Mouse (Mus musculus) heart, adult 2 months (tissue): ENCODE measurements around the gene Gm572. TPM values are rescaled to one million over a fixed set of nuclear protein-coding genes. Genes with fewer than 3 reads are reported as not detected.

Experiments
- DNase-seq, 2 experiments: peaks; one replicate each; pipeline ENCODE4 v3.0.0; 2021
- H3K27ac ChIP-seq: fragments of 200-600 bp; 2 replicates; pipeline ENCODE4 v1.8.1; 2022
- H3K27me3 ChIP-seq: fragments of 200-500 bp; 2 replicates; pipeline ENCODE4 v1.6.1; 2012; ENCODE audit warnings: mild to moderate bottlenecking, low read length, inconsistent platforms, mixed read lengths; ENCODE audit not compliant: control insufficient read depth, insufficient read depth
- H3K36me3 ChIP-seq: fragments of 200-500 bp; 2 replicates; pipeline ENCODE4 v1.6.1; 2012; ENCODE audit warnings: low read length, inconsistent platforms; ENCODE audit not compliant: control insufficient read depth, insufficient read depth
- H3K4me1 ChIP-seq: fragments of 200-500 bp; 2 replicates; pipeline ENCODE4 v1.6.1; 2011; ENCODE audit warnings: low read length; ENCODE audit not compliant: control insufficient read depth, insufficient read depth
- H3K4me3 ChIP-seq: fragments of 200-600 bp; 2 replicates; pipeline ENCODE4 v1.8.1; 2022
- H3K79me2 ChIP-seq: fragments of 200-500 bp; replicated peaks from 2 replicates; pipeline ENCODE4 v1.6.1; 2012; ENCODE audit warnings: mild to moderate bottlenecking, inconsistent platforms, low read length, moderate library complexity, mixed read lengths; ENCODE audit not compliant: control insufficient read depth, insufficient read depth
- H3K9ac ChIP-seq: fragments of 200-500 bp; 2 replicates; pipeline ENCODE4 v1.6.1; 2012; ENCODE audit warnings: low read depth, mild to moderate bottlenecking, control low read depth, inconsistent platforms, low read length, mixed read lengths
- CTCF ChIP-seq: fragments of 200-600 bp; IDR thresholded peaks from 2 replicates; pipeline ENCODE4 v1.8.1; 2022; ENCODE audit warnings: antibody characterized with exemption, mild to moderate bottlenecking, moderate library complexity
- EP300 ChIP-seq: fragments of 200-500 bp; IDR thresholded peaks from 2 replicates; pipeline ENCODE4 v1.6.1; 2011; ENCODE audit warnings: low read depth, low read length, control low read depth; ENCODE audit not compliant: insufficient read depth
- POLR2A ChIP-seq: fragments of 200-500 bp; IDR thresholded peaks from 2 replicates; pipeline ENCODE4 v1.6.1; 2011; ENCODE audit warnings: mild to moderate bottlenecking, low read depth, low read length, control low read depth; ENCODE audit not compliant: insufficient read depth
- WGBS: fragments of 180-500 bp; shearing (Covaris S2); methylation state at CpG from one replicate; pipeline ENCODE4 v1.1.7; 2018; 5-methylcytosine and 5-hydroxymethylcytosine counted together
- intact Hi-C: fragments of 180-260 bp; cut with DNase I; formaldehyde crosslinking; loops from one replicate; pipeline ENCODE4 v1.15.1; 2025
- polyA plus RNA-seq: library from polyadenylated mRNA; depleted of rRNA; stranded (reverse); fragments of >200 nt; gene quantifications from 2 replicates; pipeline ENCODE4 v1.2.3, GENCODE M21; 2012
- total RNA-seq, 2 experiments: library from RNA; stranded (reverse); gene quantifications; 2 replicates each; pipeline ENCODE4 v1.2.3; 2021

Gene Gm572
- total and polyA plus RNA-seq, 3 experiments: 1.9 to 5.0 (median 4.5) TPM

GRCm38 (mm10) chr4:148620718-148621117 is 22.4 kb upstream of the Gm572 start:
- H3K79me2 ChIP-seq: no peaks in the 10 kb centered on the region; the same call in none of the 2 replicates
- WGBS: 93% methylated on average over 1 of the region's 1 CpGs
- intact Hi-C loops: no loop called here

DNA sequence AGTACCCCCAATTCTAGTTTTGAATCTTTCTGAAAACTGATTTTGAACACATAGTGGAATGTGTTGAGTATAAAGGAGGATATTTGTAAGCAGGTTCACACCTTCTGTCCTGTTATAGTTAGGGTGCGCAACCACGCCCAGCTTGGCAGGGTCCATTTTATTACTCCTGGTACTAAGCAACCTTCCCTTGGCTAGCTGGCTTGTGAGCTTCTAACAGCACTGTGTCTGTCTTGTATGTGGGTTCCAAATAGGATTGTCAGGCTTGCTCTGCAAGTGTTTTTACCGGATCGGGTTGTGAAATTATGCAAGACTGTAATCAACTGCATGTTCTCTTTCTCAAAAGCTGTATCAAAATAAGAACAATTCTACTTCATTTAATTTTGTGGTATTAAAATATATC is 20.6 kb upstream of the Gm572 start:
- Histone ChIP-seq H3K4me3 (no peak overlapping the region), H3K27ac (no peak overlapping the region), H3K4me1 (peaks cover 6% of the 10 kb centered on the region), H3K27me3 (no peaks in the 10 kb centered on the region), H3K9ac (no peak overlapping the region), H3K79me2 (peaks cover 1% of the 10 kb centered on the region), H3K36me3 (peaks cover 50% of the 10 kb centered on the region)
- WGBS: 86% methylated on average over 4 of the region's 4 CpGs
- TF ChIP-seq CTCF (no peak), POLR2A (no peak), EP300 (no peak)
- DNase-seq: no peak
- intact Hi-C loops: no loop called here

More at GRCm38 (mm10) chr4:148620718-148621117, 22.4 kb upstream of the Gm572 start:
- no peak overlapping the region for H3K9ac ChIP-seq
- no peak overlapping the region for H3K4me3 ChIP-seq
- no peak for DNase-seq
- no peak overlapping the region for H3K27ac ChIP-seq
- H3K4me1 ChIP-seq: peaks cover 6% of the 10 kb centered on the region
- TF ChIP-seq EP300 (no peak), POLR2A (no peak), CTCF (no peak)
- H3K36me3 ChIP-seq: peaks cover 52% of the 10 kb centered on the region
- H3K27me3 ChIP-seq: no peaks in the 10 kb centered on the region

DNA sequence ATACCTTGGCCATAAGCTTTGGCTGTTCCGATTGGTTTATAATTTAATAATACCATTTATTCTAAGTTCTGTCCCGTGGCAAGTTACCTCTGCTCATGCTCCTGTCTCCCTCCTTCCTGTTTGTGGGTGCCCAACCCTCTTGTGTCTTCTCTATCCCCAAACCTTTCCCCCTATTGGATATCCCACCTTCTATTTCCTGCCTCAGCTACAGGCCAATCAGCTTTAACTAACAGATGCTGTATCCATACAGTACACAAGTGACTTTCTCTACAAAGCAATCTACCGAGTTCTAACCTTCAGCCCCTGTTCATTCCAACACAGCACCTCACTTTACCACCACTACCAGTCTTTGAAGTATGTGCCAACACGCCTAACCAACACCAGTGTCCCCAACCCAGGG is 19.5 kb upstream of the Gm572 start:
- 71% methylated on average over 4 of the region's 4 CpGs for WGBS
- Histone ChIP-seq H3K9ac (no peak overlapping the region), H3K27me3 (no peaks in the 10 kb centered on the region), H3K4me1 (peaks cover 6% of the 10 kb centered on the region), H3K36me3 (peaks cover 50% of the 10 kb centered on the region), H3K27ac (no peak overlapping the region), H3K79me2 (peaks cover 1% of the 10 kb centered on the region), H3K4me3 (no peak overlapping the region)
- TF ChIP-seq CTCF (no peak), EP300 (no peak), POLR2A (no peak)
- DNase-seq: no peak
- intact Hi-C loops: no loop called here

GRCm38 (mm10) chr4:148625010-148625409 is 18.1 kb upstream of the Gm572 start:
- Histone ChIP-seq H3K36me3 (peaks cover 39% of the 10 kb centered on the region), H3K27ac (no peak overlapping the region), H3K4me1 (peaks cover 6% of the 10 kb centered on the region), H3K79me2 (peaks cover 1% of the 10 kb centered on the region; the same call in 1 of the 2 replicates), H3K4me3 (peak overlapping the region; percentile 73), H3K27me3 (no peaks in the 10 kb centered on the region), H3K9ac (no peak overlapping the region)
- TF ChIP-seq CTCF: peak; percentile 33
- no peak for TF ChIP-seq POLR2A
- intact Hi-C loops: no loop called here
- no peak for DNase-seq
- WGBS: 65% methylated on average over 10 of the region's 10 CpGs

GRCm38 (mm10) chr4:148625756-148626622 is 17.1 kb upstream of the Gm572 start:
- Histone ChIP-seq H3K79me2 (peaks cover 1% of the 10 kb centered on the region; the same call in 1 of the 2 replicates), H3K27me3 (no peaks in the 10 kb centered on the region), H3K9ac (peak overlapping the region; percentile 98), H3K27ac (peak overlapping the region; percentile 90), H3K4me3 (peak overlapping the region; percentile 73), H3K36me3 (peaks cover 32% of the 10 kb centered on the region), H3K4me1 (peaks cover 6% of the 10 kb centered on the region)
- intact Hi-C loops: no loop called here
- under 1% methylated on average over 57 of the region's 57 CpGs for WGBS
- peak in 1 of 2 experiments; percentile 34 for DNase-seq
- TF ChIP-seq POLR2A (no peak), CTCF (no peak), EP300 (no peak)

GRCm38 (mm10) chr4:148626623-148627185 is 16.4 kb upstream of the Gm572 start, which contains the start of gene Tardbp:
Tardbp (minus strand) TSS chr4:148627019.
- Histone ChIP-seq H3K9ac (peak within 1 kb of the TSS; percentile 98), H3K27ac (peak within 1 kb of the TSS; percentile 90), H3K4me1 (peaks cover 6% of the 10 kb centered on the region), H3K79me2 (0 out of 2 replicates have a peak, but pooled peaks cover 1% of the 10 kb centered on the region), H3K27me3 (no peaks in the 10 kb centered on the region), H3K36me3 (peaks cover 29% of the 10 kb centered on the region), H3K4me3 (peak within 1 kb of the TSS; percentile 73)
- intact Hi-C loops: no loop called here
- TF ChIP-seq CTCF (no peak), EP300 (peak; percentile 53; the same call in 1 of the 2 replicates), POLR2A (peak; percentile 97)
- under 1% methylated on average over 51 of the region's 51 CpGs for WGBS
- DNase-seq: peak; percentile 96 to 97
